Mouse (Mus musculus) spleen, adult 2 months (tissue): Measurements from ENCODE around the gene Dusp1. TPM values are rescaled to one million over a fixed set of nuclear protein-coding genes. Genes with fewer than 3 reads are reported as not detected.

Source experiments
- DNase-seq, 2 experiments: peaks; one replicate each; pipeline versions ENCODE4 v3.0.0 to v3.0.0-alpha.2; 2012 to 2021; ENCODE audit warnings: low spot score in 2 of 2, low read depth in 1 of 2
- H3K27ac ChIP-seq: fragments of 200-500 bp; 2 replicates; pipeline ENCODE4 v1.5.1; 2012; ENCODE audit warnings: low read length, inconsistent platforms; ENCODE audit not compliant: insufficient read depth
- H3K27me3 ChIP-seq: fragments of 200-500 bp; 2 replicates; pipeline ENCODE4 v1.6.1; 2012; ENCODE audit warnings: mild to moderate bottlenecking, moderate library complexity, low read length, inconsistent platforms; ENCODE audit not compliant: control insufficient read depth, insufficient read depth
- H3K36me3 ChIP-seq: fragments of 200-500 bp; 2 replicates; pipeline ENCODE4 v1.6.1; 2012; ENCODE audit warnings: mild to moderate bottlenecking, low read length, inconsistent platforms; ENCODE audit not compliant: control insufficient read depth, insufficient read depth
- H3K4me1 ChIP-seq: fragments of 200-500 bp; 2 replicates; pipeline ENCODE4 v1.6.1; 2011; ENCODE audit warnings: inconsistent platforms; ENCODE audit not compliant: control insufficient read depth, insufficient read depth, insufficient read length
- H3K4me3 ChIP-seq: fragments of 200-500 bp; 2 replicates; pipeline ENCODE4 v1.5.1; 2011; ENCODE audit warnings: mild to moderate bottlenecking, inconsistent platforms; ENCODE audit not compliant: insufficient read depth, insufficient read length; ENCODE audit errors: extremely low read depth
- CTCF ChIP-seq: fragments of 200-500 bp; IDR thresholded peaks from 2 replicates; pipeline ENCODE4 v1.5.1; 2011; ENCODE audit warnings: mild to moderate bottlenecking, inconsistent platforms; ENCODE audit not compliant: insufficient read depth, insufficient read length, insufficient replicate concordance; ENCODE audit errors: extremely low read depth
- POLR2A ChIP-seq: fragments of 200-500 bp; IDR thresholded peaks from 2 replicates; pipeline ENCODE4 v1.6.1; 2011; ENCODE audit warnings: low read depth, low read length, inconsistent platforms
- WGBS: fragments of 180-500 bp; shearing (Covaris S2); methylation state at CpG from one replicate; pipeline ENCODE4 v1.1.7; 2018; 5-methylcytosine and 5-hydroxymethylcytosine counted together
- polyA plus RNA-seq: library from polyadenylated mRNA; depleted of rRNA; stranded (reverse); fragments of >200 nt; gene quantifications from 2 replicates; pipeline ENCODE4 v1.2.3, GENCODE M21; 2012

Dusp1 gene
- polyA plus RNA-seq, 1 experiment = 44.3 TPM

- no peak for DNase-seq
- H3K36me3 ChIP-seq = no peaks in the 10 kb centered on the region
- 87% methylated on average over 15 of the region's 15 CpGs for WGBS
- no peak overlapping the region for H3K4me3 ChIP-seq
- peak overlapping the region; percentile 6; the same call in 1 of the 2 replicates for H3K27ac ChIP-seq
- TF ChIP-seq POLR2A = no peak
- no peak for TF ChIP-seq CTCF
- no peaks in the 10 kb centered on the region; the same call in 1 of the 2 replicates for H3K4me1 ChIP-seq
- H3K27me3 ChIP-seq = no peaks in the 10 kb centered on the region
Measured at GRCm38 (mm10) chr17:26584558-26585136, 22.7 kb upstream of the Dusp1 start.

- WGBS = 79% methylated on average over 4 of the region's 4 CpGs
- peak overlapping the region; percentile 10; the same call in 1 of the 2 replicates for H3K27ac ChIP-seq
- no peak for TF ChIP-seq POLR2A
- TF ChIP-seq CTCF = no peak
Measured at GRCm38 (mm10) chr17:26584063-26584462, 22.1 kb upstream of the Dusp1 start.

GRCm38 (mm10) chr17:26583606-26584005 is 21.7 kb upstream of the Dusp1 start:
- H3K27ac ChIP-seq = peak overlapping the region; percentile 10; the same call in 1 of the 2 replicates
- H3K4me1 ChIP-seq = no peaks in the 10 kb centered on the region; the same call in 1 of the 2 replicates
- H3K4me3 ChIP-seq = no peak overlapping the region
- no peak for DNase-seq
- no peaks in the 10 kb centered on the region for H3K27me3 ChIP-seq
- no peaks in the 10 kb centered on the region for H3K36me3 ChIP-seq
- TF ChIP-seq CTCF (no peak), POLR2A (no peak)
- 83% methylated on average over 6 of the region's 6 CpGs for WGBS

More at GRCm38 (mm10) chr17:26584063-26584462, 22.1 kb upstream of the Dusp1 start:
- Histone ChIP-seq H3K4me3 (no peak overlapping the region), H3K36me3 (no peaks in the 10 kb centered on the region), H3K4me1 (no peaks in the 10 kb centered on the region; the same call in 1 of the 2 replicates), H3K27me3 (no peaks in the 10 kb centered on the region)
- no peak for DNase-seq

GRCm38 (mm10) chr17:26583056-26583455 is 21.1 kb upstream of the Dusp1 start:
- WGBS = 92% methylated on average over 9 of the region's 9 CpGs
- Histone ChIP-seq H3K27me3 (no peaks in the 10 kb centered on the region), H3K4me1 (no peaks in the 10 kb centered on the region; the same call in 1 of the 2 replicates), H3K27ac (no peak overlapping the region), H3K4me3 (no peak overlapping the region), H3K36me3 (no peaks in the 10 kb centered on the region)
- DNase-seq = no peak
- TF ChIP-seq POLR2A (no peak), CTCF (no peak)

GRCm38 (mm10) chr17:26582297-26582696 is 20.4 kb upstream of the Dusp1 start:
- Histone ChIP-seq H3K27ac (no peak overlapping the region), H3K4me1 (no peaks in the 10 kb centered on the region; the same call in 1 of the 2 replicates), H3K27me3 (no peaks in the 10 kb centered on the region), H3K4me3 (no peak overlapping the region), H3K36me3 (no peaks in the 10 kb centered on the region)
- 93% methylated on average over 5 of the region's 5 CpGs for WGBS
- TF ChIP-seq POLR2A (no peak), CTCF (no peak)
- DNase-seq = no peak

- DNase-seq = no peak
- WGBS = 97% methylated on average over 3 of the region's 3 CpGs
- no peaks in the 10 kb centered on the region for H3K27me3 ChIP-seq
- no peaks in the 10 kb centered on the region for H3K36me3 ChIP-seq
- no peaks in the 10 kb centered on the region; the same call in 1 of the 2 replicates for H3K4me1 ChIP-seq
- H3K27ac ChIP-seq = no peak overlapping the region
- H3K4me3 ChIP-seq = no peak overlapping the region
- TF ChIP-seq POLR2A (no peak), CTCF (no peak)
Measured at GRCm38 (mm10) chr17:26580873-26581401, 19.0 kb upstream of the Dusp1 start.

- Histone ChIP-seq H3K27ac (no peak overlapping the region), H3K4me1 (no peaks in the 10 kb centered on the region; the same call in 1 of the 2 replicates), H3K36me3 (no peaks in the 10 kb centered on the region), H3K4me3 (no peak overlapping the region), H3K27me3 (no peaks in the 10 kb centered on the region)
- no peak for DNase-seq
- TF ChIP-seq CTCF = no peak
- TF ChIP-seq POLR2A = no peak
- WGBS = 88% methylated on average over 6 of the region's 6 CpGs
Measured at GRCm38 (mm10) chr17:26579396-26579795, 17.5 kb upstream of the Dusp1 start.
